Mouse (Mus musculus) bone marrow macrophage, adult 2 months (primary cell): ENCODE measurements around the gene Ly6g6d. TPM values are rescaled to one million over a fixed set of nuclear protein-coding genes. Genes with fewer than 3 reads are reported as not detected.
A peak's percentile ranks its signal among the peaks of the same experiment; 100 is the strongest.

ENCODE experiments used
- H3K27ac ChIP-seq: 2 replicates; pipeline ENCODE4 v1.5.1; 2012; ENCODE audit warnings: low read depth, low read length; ENCODE audit not compliant: insufficient read depth
- H3K4me1 ChIP-seq: 2 replicates; pipeline ENCODE4 v1.6.1; 2012; ENCODE audit warnings: low read length; ENCODE audit not compliant: control insufficient read depth, insufficient read depth
- H3K4me3 ChIP-seq: 2 replicates; pipeline ENCODE4 v1.5.1; 2012; ENCODE audit warnings: mild to moderate bottlenecking, low read length, moderate library complexity; ENCODE audit not compliant: insufficient read depth
- CTCF ChIP-seq: IDR thresholded peaks from 2 replicates; pipeline ENCODE4 v1.5.1; 2012; ENCODE audit warnings: low read depth, mild to moderate bottlenecking, low read length, moderate library complexity
- POLR2A ChIP-seq: IDR thresholded peaks from 2 replicates; pipeline ENCODE4 v1.6.1; 2012; ENCODE audit warnings: mild to moderate bottlenecking, low read depth, low read length, borderline replicate concordance
- polyA plus RNA-seq: library from polyadenylated mRNA; stranded (reverse); fragments of >200 nt; gene quantifications from 2 replicates; pipeline ENCODE4 v1.2.4, GENCODE M21; 2012; ENCODE audit not compliant: missing spikeins, insufficient read depth, insufficient read length

Ly6g6d gene
- polyA plus RNA-seq, 1 experiment = 1.0 TPM

DNA sequence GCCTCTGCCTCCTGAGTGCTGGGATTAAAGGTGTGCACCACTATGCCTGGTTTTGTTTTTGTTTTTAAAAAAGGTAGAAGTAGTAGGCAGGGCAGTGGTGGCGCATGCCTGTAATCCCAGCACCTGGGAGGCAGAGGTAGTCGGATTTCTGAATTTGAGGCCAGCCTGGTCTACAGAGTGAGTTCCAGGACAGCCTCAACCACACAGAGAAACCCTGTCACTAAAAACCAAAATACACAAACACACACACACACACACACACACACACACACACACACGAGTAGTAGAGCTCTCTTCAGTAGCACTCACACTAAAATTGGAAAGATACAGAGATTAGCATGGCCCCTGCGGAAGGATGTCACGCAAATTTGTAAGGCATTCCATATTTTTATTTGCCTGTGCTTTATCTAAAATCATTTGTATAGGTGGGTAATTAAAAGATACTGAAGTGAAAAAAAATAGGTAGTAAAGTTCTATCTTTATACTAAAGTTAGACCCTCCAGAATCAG, 28.9 kb downstream of the Ly6g6d start:
- Histone ChIP-seq H3K4me1 (peaks cover 47% of the 10 kb centered on the region), H3K4me3 (peak overlapping the region; percentile 86), H3K27ac (peak overlapping the region; percentile 99)
- TF ChIP-seq POLR2A (no peak), CTCF (no peak)

DNA sequence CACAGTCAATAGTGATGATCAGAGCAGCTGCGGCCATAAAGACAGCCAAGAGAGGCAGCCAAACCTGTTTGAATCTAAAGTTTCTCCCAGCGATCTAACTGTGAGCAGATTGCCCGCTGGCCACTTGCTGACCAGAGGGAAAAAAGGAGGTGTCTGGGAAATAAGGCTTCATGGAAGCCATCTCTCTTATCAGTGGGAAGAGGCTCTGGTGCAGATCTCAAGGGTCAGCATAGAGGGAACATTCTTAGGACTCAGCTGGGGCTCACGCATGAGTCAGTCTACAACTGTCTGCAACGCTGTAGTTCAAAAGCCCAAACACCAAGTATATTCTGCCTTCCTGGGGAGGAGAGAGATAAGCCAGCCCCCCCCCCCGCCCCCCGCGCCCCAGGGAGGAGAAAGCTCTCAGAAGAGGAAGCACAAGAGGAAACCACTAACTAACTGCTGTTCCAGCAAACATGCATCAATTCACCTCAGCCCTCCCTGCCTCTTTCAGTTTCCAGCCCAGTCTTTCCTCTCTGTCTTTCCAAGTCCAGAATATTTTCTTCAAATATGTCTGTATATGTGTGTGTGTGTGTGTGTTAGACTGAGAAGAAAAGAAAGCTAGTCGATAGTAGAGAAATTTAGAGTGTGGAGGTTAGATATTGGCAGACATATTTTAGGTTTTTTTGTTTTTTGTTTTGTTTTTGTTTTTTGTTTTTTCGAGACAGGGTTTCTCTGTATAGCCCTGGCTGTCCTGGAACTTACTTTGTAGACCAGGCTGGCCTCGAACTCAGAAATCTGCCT, 29.5 kb downstream of the Ly6g6d start:
- Histone ChIP-seq H3K4me3 (peak overlapping the region; percentile 86), H3K4me1 (peaks cover 50% of the 10 kb centered on the region), H3K27ac (peak overlapping the region; percentile 99)
- TF ChIP-seq POLR2A = 0 out of 2 replicates have a peak, but pooled peaks have one; percentile 19
- TF ChIP-seq CTCF = no peak

GRCm38 (mm10) chr17:35047688-35048087, 30.2 kb downstream of the Ly6g6d start:
- Histone ChIP-seq H3K4me3 (peak overlapping the region; percentile 40), H3K4me1 (peaks cover 50% of the 10 kb centered on the region), H3K27ac (peak overlapping the region; percentile 98)
- TF ChIP-seq CTCF = no peak
- TF ChIP-seq POLR2A = no peak

- H3K27ac ChIP-seq = peak within 1 kb of the TSS; percentile 98
- TF ChIP-seq CTCF = no peak
- TF ChIP-seq POLR2A = no peak
- H3K4me1 ChIP-seq = peaks cover 48% of the 10 kb centered on the region
- peak within 1 kb of the TSS; percentile 65 for H3K4me3 ChIP-seq
These were observed 31.0 kb downstream of the Ly6g6d start, which contains the start of gene Msh5 for GRCm38 (mm10) chr17:35046681-35047455. TSS of gene Msh5 (minus strand) at chr17:35046745.

DNA sequence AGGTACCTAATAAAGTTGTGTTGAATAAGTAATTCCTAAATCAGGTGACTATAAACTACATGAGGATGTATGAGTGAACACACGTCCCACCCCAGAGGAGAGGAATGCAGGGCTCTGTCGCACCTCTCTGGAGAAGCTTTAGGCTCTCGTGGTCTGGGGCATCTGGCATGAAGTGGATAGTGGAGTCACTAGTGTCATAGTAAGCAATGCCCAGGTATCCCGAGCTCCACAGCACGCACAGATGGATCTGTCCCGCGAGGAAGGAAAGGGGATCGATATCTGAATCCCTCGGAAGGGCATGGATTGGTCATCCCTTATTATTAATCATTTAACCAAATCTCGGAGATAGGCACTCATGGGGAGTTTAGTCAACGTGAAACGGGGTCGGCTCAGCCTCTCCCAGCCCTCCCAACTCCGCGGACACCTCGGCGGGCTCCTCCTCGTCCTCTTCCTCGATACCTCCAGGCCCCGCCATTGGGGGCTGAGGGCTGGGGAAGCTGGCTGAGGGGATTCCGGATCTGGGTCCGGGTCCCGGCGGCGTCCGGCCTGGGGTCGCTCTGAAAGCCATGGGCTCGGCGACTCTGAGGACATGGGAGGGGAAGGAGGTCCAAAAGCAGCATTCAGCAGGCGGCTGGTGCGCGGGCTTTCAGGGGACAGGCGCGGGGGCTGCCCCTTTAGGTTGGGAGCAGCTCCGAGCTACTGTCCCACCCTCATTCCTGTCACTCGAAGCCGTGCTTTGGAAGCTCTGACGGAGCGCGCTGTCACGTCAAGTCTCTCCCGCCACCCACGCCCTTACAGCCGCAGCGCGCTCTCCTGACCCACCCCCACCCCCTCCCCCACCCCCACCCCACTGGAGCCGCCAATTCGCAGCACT, 31.8 kb downstream of the Ly6g6d start:
- H3K27ac ChIP-seq = peak overlapping the region; percentile 85
- TF ChIP-seq CTCF = no peak
- no peak for TF ChIP-seq POLR2A
- H3K4me1 ChIP-seq = peaks cover 50% of the 10 kb centered on the region
- peak overlapping the region; percentile 65 for H3K4me3 ChIP-seq

DNA sequence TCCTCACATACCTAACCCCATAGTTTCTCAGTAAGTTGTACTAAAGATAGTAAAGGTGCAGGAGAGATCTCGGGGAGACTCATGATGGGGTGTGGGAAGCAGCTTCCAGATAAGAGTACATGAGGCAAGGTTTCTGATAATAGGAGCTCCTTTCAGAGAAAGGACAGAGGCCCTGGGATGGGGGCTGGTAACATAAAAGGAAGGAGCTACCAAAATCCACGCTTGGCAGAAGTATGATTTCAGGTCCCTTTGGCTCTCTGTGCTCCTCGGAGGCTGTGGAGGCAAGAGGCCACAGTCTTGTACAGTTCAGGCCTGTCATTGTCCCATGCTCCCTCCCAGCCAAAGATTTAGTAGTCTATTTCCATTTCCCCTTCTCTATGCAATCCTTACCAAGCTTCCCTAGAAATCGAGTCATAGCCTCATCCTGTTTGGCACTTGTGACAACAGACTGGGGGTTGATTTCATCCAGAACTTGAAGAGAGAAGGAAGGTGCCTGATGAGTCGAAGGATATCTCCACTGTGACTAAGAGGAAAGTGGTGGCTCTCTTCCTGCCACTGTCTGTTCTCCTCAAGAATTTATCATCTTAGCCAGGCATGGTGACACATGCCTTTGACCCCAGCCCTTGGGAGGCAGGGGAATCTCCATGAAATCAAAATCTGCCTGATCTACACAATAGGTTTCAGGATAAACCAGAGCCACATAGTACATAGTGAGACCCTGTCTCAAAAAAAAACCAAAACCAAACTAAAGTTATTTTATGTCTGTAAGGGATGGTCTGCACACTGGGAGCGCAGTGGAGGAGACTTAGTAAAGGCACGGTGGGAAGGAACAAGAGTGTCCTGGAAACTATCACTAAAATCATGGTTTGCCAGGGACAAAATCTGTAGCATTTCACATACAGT, 32.7 kb downstream of the Ly6g6d start:
- Histone ChIP-seq H3K27ac (peak overlapping the region; percentile 85), H3K4me1 (peaks cover 50% of the 10 kb centered on the region), H3K4me3 (peak overlapping the region; percentile 65)
- TF ChIP-seq POLR2A = no peak

DNA sequence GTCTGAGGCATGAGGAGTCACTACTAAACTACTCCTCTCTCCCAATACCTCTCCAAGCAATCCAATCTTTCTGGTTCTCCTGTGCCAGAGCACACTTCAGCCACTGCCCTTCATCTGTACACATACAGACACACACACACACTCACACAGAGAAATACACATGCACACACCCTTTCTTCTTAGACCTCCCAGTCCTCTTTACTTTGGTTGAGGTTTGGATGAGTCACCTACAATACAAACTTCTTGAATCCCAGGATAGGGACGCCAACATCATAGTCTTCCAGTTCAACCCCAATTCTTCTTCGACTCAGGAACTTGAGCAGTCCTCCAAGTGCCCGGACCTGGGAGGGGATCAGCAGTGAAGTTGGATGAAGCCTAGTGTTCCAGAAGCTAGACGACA, 34.1 kb downstream of the Ly6g6d start:
- H3K4me3 ChIP-seq = no peak overlapping the region
- H3K27ac ChIP-seq = no peak overlapping the region
- peaks cover 46% of the 10 kb centered on the region for H3K4me1 ChIP-seq
- TF ChIP-seq POLR2A (no peak), CTCF (no peak)

GRCm38 (mm10) chr17:35039121-35039873, 38.6 kb downstream of the Ly6g6d start:
- TF ChIP-seq CTCF (no peak), POLR2A (no peak)
- Histone ChIP-seq H3K4me1 (peaks cover 26% of the 10 kb centered on the region), H3K4me3 (no peak overlapping the region), H3K27ac (no peak overlapping the region)
